Mouse (Mus musculus) C2C12 (cell line): ENCODE measurements around the gene Tenm4.

Experiments used
- CEBPB ChIP-seq: IDR thresholded peaks from one replicate; pipeline ENCODE4 v1.6.1; 2011; ENCODE audit warnings: low read depth, mild to moderate bottlenecking, control low read depth, moderate library complexity
- CTCF ChIP-seq: IDR thresholded peaks from one replicate; pipeline ENCODE4 v1.5.1; 2011; ENCODE audit not compliant: control insufficient read depth, insufficient read depth, insufficient read length
- FOSL1 ChIP-seq: IDR thresholded peaks from one replicate; pipeline ENCODE4 v1.8.0; 2011; ENCODE audit warnings: mild to moderate bottlenecking, low read length; ENCODE audit not compliant: poor library complexity, insufficient read depth, severe bottlenecking
- MAX ChIP-seq: IDR thresholded peaks from one replicate; pipeline ENCODE4 v1.6.1; 2011; ENCODE audit warnings: mild to moderate bottlenecking, control low read depth
- MYOG ChIP-seq: IDR thresholded peaks from one replicate; pipeline ENCODE4 v1.6.1; 2011; ENCODE audit not compliant: control insufficient read depth, insufficient read length; ENCODE audit errors: extremely low read depth
- USF1 ChIP-seq: IDR thresholded peaks from one replicate; pipeline ENCODE4 v1.6.1; 2011; ENCODE audit warnings: low read depth, mild to moderate bottlenecking, control low read depth, moderate library complexity

- TF ChIP-seq CTCF (no peak), CEBPB (no peak), MAX (no peak), USF1 (no peak), MYOG (no peak), FOSL1 (no peak)
These were observed 107.3 kb downstream of the Tenm4 start for GRCm38 (mm10) chr7:96278378-96278777.
